15 mouse cellular contexts compared by ENCODE assay signal in genomic region chr15:38378106-38378505, GRCm38 (mm10).
DNase-seq lines count a peak whose midpoint lies in the region; ATAC-seq and TF ChIP-seq lines count a peak whose summit lies in the region.
"Had no signal": no experiment of that assay in that cellular context is flagged by ENCODE, and none has a peak within 500 bp of the region (broad histone marks: within the 10 kb centered on the region; RNA-seq: fewer than 3 reads in every experiment).

No protein-coding gene starts in this region.

- H3K4me3 ChIP-seq in lung, embryonic 14.5 days (ENCODE audit: low read depth, low read length): no peak overlapping the region
- no peak overlapping the region for H3K4me3 ChIP-seq in heart, postnatal 0 days (ENCODE audit: low read depth, low read length)
- no peak overlapping the region for H3K4me3 ChIP-seq in layer of hippocampus, adult 2 months
- H3K4me3 ChIP-seq: embryonic facial prominence, embryonic 15.5 days; heart, embryonic 15.5 days; left cerebral cortex, adult 2 months; limb, embryonic 15.5 days; stomach, embryonic 15.5 days had no signal

- H3K4me1 ChIP-seq in lung, embryonic 14.5 days (ENCODE audit: insufficient read depth): 0 out of 2 replicates have a peak, but pooled peaks cover 3% of the 10 kb centered on the region
- H3K4me1 ChIP-seq in heart, postnatal 0 days (ENCODE audit: control insufficient read depth, insufficient read depth): peaks cover 5% of the 10 kb centered on the region; the same call in 1 of the 2 replicates

- H3K27ac ChIP-seq in lung, embryonic 14.5 days (ENCODE audit: low read depth): no peak overlapping the region; the same call in 1 of the 2 replicates
- H3K27ac ChIP-seq in heart, postnatal 0 days (ENCODE audit: low read depth): peak overlapping the region; percentile 37; the same call in 1 of the 2 replicates
- no peak overlapping the region for H3K27ac ChIP-seq in layer of hippocampus, adult 2 months
- H3K27ac ChIP-seq: embryonic facial prominence, embryonic 15.5 days; heart, embryonic 15.5 days; left cerebral cortex, adult 2 months; limb, embryonic 15.5 days; macrophage; stomach, embryonic 15.5 days had no signal

- no peaks in the 10 kb centered on the region for H3K27me3 ChIP-seq in lung, embryonic 14.5 days (ENCODE audit: insufficient read depth, low read length)
- no peaks in the 10 kb centered on the region for H3K27me3 ChIP-seq in heart, postnatal 0 days (ENCODE audit: control insufficient read depth, insufficient read depth, low read length)
- H3K27me3 ChIP-seq: embryonic facial prominence, embryonic 15.5 days; heart, embryonic 15.5 days; limb, embryonic 15.5 days; stomach, embryonic 15.5 days had no signal

- no peak for ATAC-seq in lung, embryonic 14.5 days (ENCODE audit: insufficient read depth)
- ATAC-seq in heart, postnatal 0 days (ENCODE audit: insufficient read depth, low read depth): 0 out of 2 replicates have a peak, but pooled peaks have one; percentile 12
- ATAC-seq: forebrain, embryonic 16.5 days had no signal

- peak; percentile 38 for DNase-seq in lung, embryonic 14.5 days
- no peak for DNase-seq in lung, postnatal 14 days
- peak; percentile 24 to 63 for DNase-seq in adrenal gland, postnatal 36 days
- DNase-seq in heart, postnatal 0 days (ENCODE audit: low spot score): peak; percentile 36
- DNase-seq in kidney, postnatal 14 days: peak; percentile 59
- no peak for DNase-seq in layer of hippocampus, adult 2 months (ENCODE audit: low spot score in 2 of 2)
- no peak for DNase-seq in right cerebral cortex, postnatal 14 days
- DNase-seq: cerebellum, postnatal 14 days had no signal

- no peak overlapping the region for H3K4me2 ChIP-seq in lung, embryonic 14.5 days
- no peak overlapping the region for H3K4me2 ChIP-seq in heart, postnatal 0 days (ENCODE audit: low read depth, low read length)
- H3K4me2 ChIP-seq: embryonic facial prominence, embryonic 15.5 days; heart, embryonic 15.5 days; limb, embryonic 15.5 days; stomach, embryonic 15.5 days had no signal

- WGBS in lung, embryonic 14.5 days: 62% methylated on average over 8 of the region's 8 CpGs
- WGBS in heart, postnatal 0 days: 64% methylated on average over 8 of the region's 8 CpGs

- H3K9me3 ChIP-seq in lung, embryonic 14.5 days (ENCODE audit: low read depth, low read length): no peaks in the 10 kb centered on the region
- H3K9me3 ChIP-seq in heart, postnatal 0 days (replicated peaks; ENCODE audit: control insufficient read depth, low read length): no peaks in the 10 kb centered on the region
- H3K9me3 ChIP-seq: embryonic facial prominence, embryonic 15.5 days; heart, embryonic 15.5 days; limb, embryonic 15.5 days; stomach, embryonic 15.5 days had no signal

- TF ChIP-seq CTCF in lung, embryonic 14.5 days (IDR thresholded peaks at IDR 0.05; ENCODE audit: low read depth): no peak
- TF ChIP-seq CTCF in heart, postnatal 0 days (IDR thresholded peaks at IDR 0.05; ENCODE audit: low read depth): no peak
- no peak for TF ChIP-seq CTCF in layer of hippocampus, adult 2 months (conservative IDR thresholded peaks at IDR 0.05)

- TF ChIP-seq EP300 in heart, postnatal 0 days (IDR thresholded peaks at IDR 0.05; ENCODE audit: low read depth): peak; percentile 81; the same call in 1 of the 2 replicates

- no peak overlapping the region for H3K9ac ChIP-seq in lung, embryonic 14.5 days
- no peak overlapping the region for H3K9ac ChIP-seq in heart, postnatal 0 days (replicated peaks; ENCODE audit: low read depth, low read length)
- H3K9ac ChIP-seq: embryonic facial prominence, embryonic 15.5 days; heart, embryonic 15.5 days; limb, embryonic 15.5 days; stomach, embryonic 15.5 days had no signal

- no peaks in the 10 kb centered on the region for H3K36me3 ChIP-seq in lung, embryonic 14.5 days (ENCODE audit: insufficient read depth)
- H3K36me3 ChIP-seq in heart, postnatal 0 days (replicated peaks; ENCODE audit: control insufficient read depth, insufficient read depth, low read length): no peaks in the 10 kb centered on the region
- H3K36me3 ChIP-seq: embryonic facial prominence, embryonic 15.5 days; heart, embryonic 15.5 days; limb, embryonic 15.5 days; stomach, embryonic 15.5 days had no signal

Comparison
In these comparisons a context has a peak if more than half of its experiments do, and no peak if none do; other contexts are left out.
1. DNase-seq: peak in lung, embryonic 14.5 days (single experiment), adrenal gland, postnatal 36 days (2 of 2), heart, postnatal 0 days (single experiment) and kidney, postnatal 14 days (single experiment); none in lung, postnatal 14 days (single experiment), layer of hippocampus, adult 2 months (0 of 2) and right cerebral cortex, postnatal 14 days (single experiment).